Mouse (Mus musculus) myocyte (in vitro differentiated cells): Measurements from ENCODE around the gene Elk3.

Source experiments
- CEBPB ChIP-seq: IDR thresholded peaks from 2 replicates; pipeline ENCODE4 v1.6.1; 2011; ENCODE audit warnings: mild to moderate bottlenecking, moderate library complexity; ENCODE audit not compliant: poor library complexity, insufficient read depth, severe bottlenecking
- E2F4 ChIP-seq: IDR thresholded peaks from one replicate; pipeline ENCODE4 v1.6.1; 2011; ENCODE audit warnings: mild to moderate bottlenecking, control low read depth, moderate library complexity; ENCODE audit not compliant: insufficient read depth
- MAX ChIP-seq: IDR thresholded peaks from one replicate; pipeline ENCODE4 v1.6.1; 2011; ENCODE audit warnings: low read depth, mild to moderate bottlenecking, control low read depth
- MYOD1 ChIP-seq, 3 experiments: IDR thresholded peaks; one replicate each; pipeline ENCODE4 v1.6.1; 2011; ENCODE audit warnings: control low read depth in 2 of 3, low read depth in 2 of 3, mild to moderate bottlenecking in 2 of 3, moderate library complexity in 1 of 3; ENCODE audit not compliant: insufficient read length in 2 of 3, control insufficient read depth in 1 of 3
- MYOG ChIP-seq, 3 experiments: IDR thresholded peaks; one replicate each; pipeline ENCODE4 v1.6.1; 2011; ENCODE audit warnings: control low read depth in 2 of 3, low read depth in 2 of 3, mild to moderate bottlenecking in 2 of 3; ENCODE audit not compliant: insufficient read length in 2 of 3, control insufficient read depth in 1 of 3, insufficient read depth in 1 of 3
- POLR2A ChIP-seq: IDR thresholded peaks from one replicate; pipeline ENCODE4 v1.6.1; 2011; ENCODE audit warnings: low read depth, mild to moderate bottlenecking, control low read depth, moderate library complexity; ENCODE audit not compliant: insufficient read length
- POLR2AphosphoS2 ChIP-seq: IDR thresholded peaks from one replicate; pipeline ENCODE4 v1.6.1; 2011; ENCODE audit warnings: low read depth, control low read depth; ENCODE audit not compliant: insufficient read length
- REST ChIP-seq: IDR thresholded peaks from one replicate; pipeline ENCODE4 v1.6.1; 2011; ENCODE audit warnings: mild to moderate bottlenecking, control low read depth, moderate library complexity; ENCODE audit not compliant: insufficient read depth, insufficient read length
- SRF ChIP-seq: IDR thresholded peaks from one replicate; pipeline ENCODE4 v1.6.1; 2011; ENCODE audit warnings: low read depth; ENCODE audit not compliant: control insufficient read depth, insufficient read length
- TCF12 ChIP-seq: IDR thresholded peaks from one replicate; pipeline ENCODE4 v1.6.1; 2011; ENCODE audit warnings: mild to moderate bottlenecking, control low read depth; ENCODE audit not compliant: poor library complexity, insufficient read depth, severe bottlenecking
- USF1 ChIP-seq: IDR thresholded peaks from one replicate; pipeline ENCODE4 v1.6.1; 2011; ENCODE audit warnings: low read depth, mild to moderate bottlenecking, control low read depth, moderate library complexity

DNA sequence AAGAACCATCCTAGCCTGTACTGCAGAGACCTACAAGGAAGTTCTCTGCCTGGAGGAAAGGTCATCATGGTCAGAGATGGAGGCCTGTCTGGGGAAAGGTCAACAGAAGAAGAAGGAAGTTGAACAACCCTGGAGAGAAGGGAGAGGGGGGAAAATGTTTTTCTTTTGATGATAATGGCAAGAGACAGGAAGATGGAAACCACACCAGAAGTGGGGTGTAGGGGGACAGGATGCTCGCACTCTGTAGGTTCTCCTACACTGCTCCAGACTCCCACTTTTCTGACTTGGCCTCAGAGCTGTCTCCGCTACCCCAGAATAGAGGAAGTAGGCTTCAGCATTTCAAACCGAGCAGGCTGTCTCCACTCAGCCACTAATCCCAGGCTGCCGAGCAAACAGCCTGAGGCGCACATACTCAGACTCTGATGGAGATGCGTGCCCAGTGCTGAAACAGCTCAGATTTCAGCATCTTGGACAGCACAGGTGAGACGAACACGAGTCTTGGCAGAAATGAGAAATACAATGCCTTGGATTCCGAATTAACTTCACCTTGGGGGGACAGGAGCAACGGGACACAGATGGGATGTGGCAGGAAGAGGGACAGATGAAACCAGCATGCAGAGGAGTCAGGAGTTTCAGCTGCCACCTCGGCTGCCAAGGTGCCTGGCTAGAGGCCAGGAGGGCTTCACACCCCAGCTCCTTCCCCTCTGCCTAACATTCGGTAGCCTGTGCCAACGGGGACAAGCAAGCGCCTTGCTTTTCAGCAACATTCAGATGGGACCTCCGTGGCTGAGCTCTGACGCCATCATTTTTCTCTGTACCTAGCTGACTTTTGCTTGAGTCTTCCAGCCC, 49.6 kb downstream of the Elk3 start:
- TF ChIP-seq E2F4 (no peak), TCF12 (no peak), POLR2AphosphoS2 (no peak), MYOG (IDR thresholded peaks at IDR 0.05; ENCODE audit: control insufficient read depth in 1 of 3, insufficient read depth in 1 of 3, insufficient read length in 2 of 3, low read depth in 2 of 3) (peak in 1 of 3 experiments; percentile 37), CEBPB (no peak), USF1 (no peak), POLR2A (no peak), MYOD1 (IDR thresholded peaks at IDR 0.05; ENCODE audit: control insufficient read depth in 1 of 3, insufficient read length in 2 of 3, low read depth in 2 of 3) (peak in 1 of 3 experiments; percentile 17), MAX (no peak), REST (no peak), SRF (no peak)
